Mouse (Mus musculus) heart, postnatal 36 days (tissue): ENCODE data around the gene Atp2b4. TPM values are rescaled to one million over a fixed set of nuclear protein-coding genes. Genes with fewer than 3 reads are reported as not detected.

Experiments used
- DNase-seq, 2 experiments: peaks; one replicate each; pipeline ENCODE4 v3.0.0; 2021 to 2022
- intact Hi-C: fragments of 180-260 bp; cut with DNase I; formaldehyde crosslinking; loops from one replicate; pipeline ENCODE4 v1.15.1; 2025
- total RNA-seq, 2 experiments: library from RNA; stranded (reverse); gene quantifications; 2 replicates each; pipeline ENCODE4 v1.2.3; 2021

Atp2b4 gene
- total RNA-seq, 2 experiments from 2014 or later: 19.5 to 23.7 TPM

- intact Hi-C loops: no loop called here
Measured at GRCm38 (mm10) chr1:133753325-133753724, 47.5 kb downstream of the Atp2b4 start.

GRCm38 (mm10) chr1:133751621-133752020 is 49.2 kb downstream of the Atp2b4 start:
- DNase-seq: no peak

More at GRCm38 (mm10) chr1:133753325-133753724, 47.5 kb downstream of the Atp2b4 start:
- DNase-seq: no peak

GRCm38 (mm10) chr1:133749954-133750353 is 50.9 kb downstream of the Atp2b4 start:
- no peak for DNase-seq

More at GRCm38 (mm10) chr1:133751621-133752020, 49.2 kb downstream of the Atp2b4 start:
- intact Hi-C loops: no loop called here

DNA sequence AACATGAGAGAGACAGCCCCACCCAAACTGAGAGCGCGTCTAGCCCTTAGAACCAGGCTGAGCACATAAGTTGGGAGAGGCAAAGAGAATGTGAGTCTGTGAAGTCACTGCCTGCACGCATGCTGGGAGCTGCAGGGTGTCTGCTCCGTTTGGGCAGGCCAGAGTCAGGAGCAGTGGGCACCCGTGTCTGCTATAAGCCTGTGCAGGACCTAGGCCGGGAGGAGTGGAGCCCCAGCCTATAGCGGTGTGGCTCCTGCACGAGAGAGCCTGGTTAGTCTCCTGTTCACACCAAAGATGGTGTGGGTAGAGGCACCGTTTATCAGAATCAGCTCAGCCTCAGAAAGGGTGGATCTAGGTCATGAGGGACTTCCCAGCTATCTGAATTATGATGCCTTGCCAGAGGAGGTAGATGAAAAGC is 55.8 kb downstream of the Atp2b4 start:
- DNase-seq: no peak

More at GRCm38 (mm10) chr1:133749954-133750353, 50.9 kb downstream of the Atp2b4 start:
- intact Hi-C loops: no loop called here

DNA sequence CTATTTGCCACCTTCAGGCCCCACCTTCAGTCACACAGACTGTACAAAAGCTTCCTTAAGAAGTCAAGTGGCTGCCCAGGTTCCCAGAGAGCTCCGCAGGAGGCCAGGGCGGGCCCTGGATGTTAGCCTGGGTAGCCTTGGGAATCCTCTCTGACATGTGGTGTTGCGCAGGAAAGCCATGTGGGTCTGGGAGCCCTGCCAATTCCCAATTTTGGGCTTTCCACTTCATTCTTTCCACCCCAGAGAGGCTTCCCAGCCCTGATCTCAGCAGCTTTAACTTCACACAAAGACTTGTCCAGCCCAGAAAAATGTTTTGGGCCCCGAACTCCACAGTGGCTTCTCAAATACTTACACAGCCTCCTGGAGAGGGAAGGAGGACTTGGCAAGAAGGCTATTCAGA is 56.2 kb downstream of the Atp2b4 start:
- DNase-seq: peak; percentile 73
- intact Hi-C loops: no loop called here

More for the DNA sequence above, 55.8 kb downstream of the Atp2b4 start:
- intact Hi-C loops: no loop called here

GRCm38 (mm10) chr1:133742517-133742916 is 58.3 kb downstream of the Atp2b4 start:
- intact Hi-C loops: no loop called here
- DNase-seq: no peak

GRCm38 (mm10) chr1:133741881-133742434 is 58.9 kb downstream of the Atp2b4 start:
- peak in 1 of 2 experiments; percentile 30 for DNase-seq
- intact Hi-C loops: no loop called here

DNA sequence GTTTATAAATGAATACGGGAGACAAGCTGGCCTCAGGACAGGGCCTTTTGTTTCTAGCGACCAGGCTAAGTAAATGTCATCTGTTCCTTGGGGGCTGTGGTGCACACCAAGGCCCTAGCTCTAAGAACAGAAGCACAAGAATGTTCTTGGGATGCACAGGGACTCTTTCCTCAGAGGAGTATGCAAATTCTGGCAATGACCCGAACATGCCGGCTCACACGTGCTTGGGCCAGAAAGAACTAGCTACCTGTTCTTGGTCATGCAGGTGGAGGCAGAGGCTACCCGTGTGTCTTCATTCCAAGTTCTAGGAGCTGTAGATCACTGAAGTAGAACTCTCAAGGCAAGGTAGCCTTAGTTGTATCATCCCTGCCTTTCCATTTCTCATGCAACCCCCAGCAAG is 59.7 kb downstream of the Atp2b4 start:
- no peak for DNase-seq
- intact Hi-C loops: no loop called here

DNA sequence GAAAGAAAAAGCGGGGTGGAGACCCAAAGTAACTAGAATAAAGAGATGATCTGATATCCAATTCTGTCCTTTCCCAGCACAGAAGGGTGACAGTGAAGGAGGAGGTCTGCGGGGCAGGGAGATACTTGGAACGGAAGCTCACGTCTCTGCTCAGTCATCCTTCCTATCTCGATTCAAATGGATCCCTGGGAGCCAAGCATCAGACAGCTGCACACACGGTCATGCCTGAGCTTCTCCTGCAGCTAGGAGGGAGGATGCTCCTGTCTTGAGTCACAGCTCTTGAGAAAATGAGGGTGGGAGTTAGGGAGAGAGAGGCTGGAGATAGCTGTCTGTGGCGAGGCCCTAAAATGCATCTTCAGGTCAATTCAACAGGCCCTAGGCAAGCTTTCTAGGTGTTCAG is 64.2 kb downstream of the Atp2b4 start:
- intact Hi-C loops: loop anchor here (1.0 to 5.0 kb wide), 4 partner anchors 62 to 371 kb away; no protein-coding TSS in a partner anchor
- DNase-seq: no peak

- DNase-seq: peak; percentile 57 to 63
- intact Hi-C loops: loop anchor here (1.0 to 5.0 kb wide), 4 partner anchors 63 to 371 kb away; no protein-coding TSS in a partner anchor
Measured at GRCm38 (mm10) chr1:133735995-133736652, 64.7 kb downstream of the Atp2b4 start.

DNA sequence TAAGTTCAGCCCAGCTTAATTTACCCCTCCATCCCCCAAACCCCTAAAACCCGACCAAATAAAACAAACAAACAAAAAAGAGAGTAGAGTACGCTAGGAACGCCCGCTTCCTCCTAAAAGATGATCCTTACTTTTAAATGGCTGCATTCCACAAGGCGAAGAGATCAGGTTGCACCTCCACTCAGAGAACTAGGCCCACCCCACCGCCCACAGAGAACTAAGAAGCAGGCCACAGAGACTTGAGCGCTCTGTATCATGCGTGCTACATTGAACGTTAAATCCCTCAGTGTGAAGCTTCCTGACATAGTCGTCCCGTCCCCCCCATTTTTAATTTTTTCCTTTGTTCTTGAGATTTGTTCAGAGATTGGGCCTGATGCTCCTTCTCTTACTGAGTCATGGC is 68.0 kb downstream of the Atp2b4 start:
- DNase-seq: no peak
- intact Hi-C loops: no loop called here

DNA sequence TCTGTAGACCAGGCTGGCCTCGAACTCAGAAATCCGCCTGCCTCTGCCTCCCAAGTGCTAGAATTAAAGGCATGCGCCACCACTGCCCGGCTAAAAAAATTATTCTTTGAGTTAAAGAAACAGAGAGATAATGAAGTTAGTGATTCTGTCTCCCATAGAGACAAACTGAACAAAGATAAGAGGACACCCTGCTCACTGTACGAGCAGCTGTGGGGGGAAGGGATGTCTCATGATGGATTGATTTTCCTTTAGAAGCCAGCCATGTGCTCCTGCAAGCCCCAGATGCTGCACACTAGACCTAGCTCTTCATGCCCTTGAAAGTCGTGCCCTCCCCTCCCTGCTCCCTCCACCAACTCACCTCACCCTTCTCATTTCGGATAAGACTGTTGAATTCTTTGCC is 72.5 kb downstream of the Atp2b4 start:
- intact Hi-C loops: no loop called here
- DNase-seq: no peak

- intact Hi-C loops: no loop called here
- no peak for DNase-seq
Measured at GRCm38 (mm10) chr1:133720342-133720741, 80.5 kb downstream of the Atp2b4 start.

DNA sequence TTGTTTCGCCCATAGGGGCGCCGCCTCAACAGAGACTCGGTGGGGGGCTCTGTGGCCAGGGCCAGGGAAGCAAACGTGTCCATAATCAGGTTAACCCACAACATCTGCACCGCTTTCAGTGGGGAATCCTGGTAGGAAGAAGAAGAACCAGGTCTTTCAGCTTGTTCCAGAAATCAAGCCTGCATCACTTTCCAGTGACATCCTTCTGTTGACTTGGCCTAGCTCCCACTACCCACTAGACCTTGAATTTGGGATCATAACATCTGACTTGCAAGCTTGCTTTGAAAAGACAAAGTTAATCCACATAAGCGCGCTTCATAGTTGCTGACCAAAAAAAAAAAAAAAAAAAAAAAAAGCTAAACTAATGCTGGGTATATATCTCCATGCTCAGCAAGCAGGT is 82.1 kb downstream of the Atp2b4 start:
- DNase-seq: no peak
- intact Hi-C loops: no loop called here

DNA sequence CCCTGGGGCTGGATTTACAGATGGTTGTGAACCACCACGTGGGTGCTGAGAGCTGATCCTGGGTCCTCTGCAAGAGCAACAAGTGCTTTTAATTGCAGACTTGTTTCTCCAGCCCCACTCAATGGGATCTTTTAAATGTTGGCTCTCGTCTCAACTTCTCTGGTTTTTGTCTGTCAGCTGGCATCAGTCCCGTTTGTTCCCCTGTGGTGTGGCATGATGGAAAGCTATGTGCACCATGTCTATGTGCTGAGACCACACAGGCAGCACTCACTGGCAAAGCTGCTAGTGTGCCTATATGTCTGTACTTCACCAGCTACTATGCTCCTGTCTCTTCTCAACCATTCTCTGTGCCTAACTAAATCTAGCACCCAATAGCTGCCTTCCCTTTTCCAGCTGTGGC is 82.5 kb downstream of the Atp2b4 start:
- no peak for DNase-seq
- intact Hi-C loops: no loop called here

GRCm38 (mm10) chr1:133716464-133716863 is 84.4 kb downstream of the Atp2b4 start:
- DNase-seq: peak; percentile 25 to 47
- intact Hi-C loops: no loop called here

DNA sequence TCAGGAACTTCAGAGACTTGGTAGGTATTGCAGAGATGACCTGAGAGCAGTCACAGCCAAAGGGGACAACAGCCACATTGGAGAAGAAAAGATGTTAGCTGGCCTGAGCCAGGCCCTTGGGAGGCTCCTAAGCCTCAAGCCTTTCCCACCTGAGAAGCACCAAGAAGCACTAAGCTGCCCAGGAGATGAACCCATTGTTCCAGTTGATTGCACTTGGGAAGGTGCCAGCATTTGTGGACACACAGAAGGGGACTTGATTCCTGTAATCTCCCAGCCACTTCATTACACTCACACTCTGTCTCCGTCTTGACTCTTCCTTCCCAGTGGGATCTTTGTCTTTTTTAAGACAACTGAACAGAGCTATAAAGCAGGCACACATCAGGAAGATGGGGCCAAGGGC is 85.7 kb downstream of the Atp2b4 start:
- no peak for DNase-seq
- intact Hi-C loops: no loop called here

DNA sequence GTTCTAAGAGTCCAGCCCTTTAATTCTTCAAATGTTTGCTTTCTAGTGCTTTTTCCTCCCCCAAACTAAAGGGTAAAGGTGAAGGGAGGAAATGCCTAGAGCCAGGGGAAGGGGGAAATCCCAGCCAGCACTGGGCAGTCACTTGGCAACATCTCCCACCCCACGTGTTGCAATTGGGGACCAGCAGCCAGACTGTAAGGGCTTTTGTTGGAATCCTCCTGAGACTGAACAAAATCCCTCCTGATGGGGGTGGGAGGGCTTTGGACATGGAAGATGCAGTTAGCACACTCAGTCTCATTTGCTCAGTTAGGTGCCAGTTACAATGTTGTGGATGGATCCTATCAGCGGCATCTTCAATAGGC is 87.9 kb downstream of the Atp2b4 start:
- intact Hi-C loops: loop anchor here (5.0 kb wide), 1 partner anchor 76 kb away; no protein-coding TSS in a partner anchor
- no peak for DNase-seq

DNA sequence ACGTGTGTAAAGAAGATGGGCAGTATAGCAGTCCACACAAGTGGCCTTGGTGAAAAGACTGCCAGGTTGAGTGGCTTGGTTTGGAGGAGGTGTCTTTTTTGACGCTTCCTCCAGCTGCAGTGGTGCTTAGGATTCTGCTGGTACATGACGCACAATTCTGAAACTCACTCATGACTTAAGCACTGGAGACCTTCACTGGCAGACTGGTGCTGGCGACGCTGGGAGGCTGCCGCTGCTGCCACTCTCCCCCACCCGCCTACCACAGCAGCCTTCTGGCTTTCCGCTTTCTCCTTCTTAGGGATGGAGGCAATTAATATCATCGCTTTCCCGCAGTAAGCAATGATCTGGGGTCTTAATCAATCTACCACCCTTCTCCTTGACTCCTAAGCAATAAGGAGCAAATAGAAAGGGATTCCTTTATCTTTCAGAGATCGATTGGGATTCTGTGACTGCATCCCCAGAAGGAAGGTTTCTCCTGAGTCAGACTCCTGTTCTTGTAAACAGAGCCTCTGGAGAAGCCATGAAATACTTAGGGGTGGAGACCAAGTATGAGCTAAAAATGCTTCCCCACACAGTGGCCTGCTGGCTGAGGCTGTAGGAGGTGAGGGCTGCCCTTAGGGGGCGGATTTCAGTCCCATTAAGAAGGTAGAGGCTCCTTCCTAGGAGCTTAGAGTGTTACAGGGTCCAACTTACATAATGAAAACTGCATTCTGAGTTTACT is 88.4 kb downstream of the Atp2b4 start:
- intact Hi-C loops: loop anchor here (5.0 kb wide), 1 partner anchor 75 kb away; no protein-coding TSS in a partner anchor

DNA sequence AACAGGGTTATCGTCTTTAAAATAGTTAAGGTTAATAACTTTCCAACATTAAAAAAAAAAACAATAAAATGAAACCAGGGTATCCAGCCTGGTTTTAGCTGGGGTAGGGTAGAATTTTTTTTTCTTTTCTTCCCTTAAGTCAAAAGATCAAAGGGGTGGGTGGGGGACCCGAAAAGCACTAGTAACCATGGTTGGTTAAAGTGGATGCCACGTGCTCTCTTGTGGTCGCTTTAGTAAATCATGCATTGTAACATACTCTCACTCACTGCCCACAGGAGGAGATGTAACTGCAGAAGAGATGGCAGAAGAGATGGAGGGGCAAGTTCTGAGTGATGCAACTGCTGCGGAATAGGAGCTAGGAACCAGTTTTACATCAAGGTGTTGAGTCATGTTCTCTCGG is 89.5 kb downstream of the Atp2b4 start:
- intact Hi-C loops: loop anchor here (5.0 kb wide), 1 partner anchor 74 kb away; no protein-coding TSS in a partner anchor
- DNase-seq: no peak

More for the DNA sequence above, 88.4 kb downstream of the Atp2b4 start:
- DNase-seq: no peak

DNA sequence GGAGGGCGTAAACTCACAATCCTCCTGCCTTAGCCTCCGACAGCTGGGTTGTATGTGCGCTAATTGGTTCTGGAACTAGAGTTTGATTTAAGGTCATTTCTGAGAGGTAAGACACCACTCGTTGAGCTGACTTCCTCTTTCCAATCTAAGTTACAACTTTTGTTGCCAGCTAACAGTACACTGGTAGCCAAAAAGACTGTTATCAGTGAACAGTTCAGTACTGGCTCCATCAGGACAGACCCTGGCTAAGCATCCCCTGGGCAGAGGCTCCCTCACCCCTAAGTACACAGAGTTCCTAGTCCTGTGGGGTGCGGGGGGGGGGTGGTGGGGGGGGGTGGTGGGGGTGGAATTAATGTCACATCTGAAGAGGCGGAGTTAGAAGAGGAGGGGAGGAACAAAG is 89.9 kb downstream of the Atp2b4 start:
- intact Hi-C loops: loop anchor here (5.0 kb wide), 1 partner anchor 74 kb away; no protein-coding TSS in a partner anchor
- DNase-seq: no peak
